Mouse (Mus musculus): ENCODE measurements around the gene Ddx23.

- TF ChIP-seq EP300 (IDR thresholded peaks at IDR 0.05; ENCODE audit: low read depth in 1 of 2, low read length in 2 of 2) (no peak), KAT2A (conservative IDR thresholded peaks at IDR 0.05; ENCODE audit: low read depth, low read length) (no peak), CHD2 (IDR thresholded peaks at IDR 0.05; ENCODE audit: low read length) (no peak), CTCF (IDR thresholded peaks at IDR 0.05 in 2 of 3, conservative IDR thresholded peaks at IDR 0.05 in 1 of 3; ENCODE audit: control insufficient read depth in 1 of 3, insufficient read depth in 1 of 3, low read depth in 2 of 3, low read length in 3 of 3, poor library complexity in 1 of 3, severe bottlenecking in 1 of 3) (no peak), UBTF (IDR thresholded peaks at IDR 0.05; ENCODE audit: borderline replicate concordance, insufficient read depth, low read depth, low read length) (no peak), MEF2A (IDR thresholded peaks at IDR 0.05; ENCODE audit: extremely low read depth, insufficient replicate concordance, low read depth, low read length, poor library complexity, severe bottlenecking) (no peak), MXI1 (IDR thresholded peaks at IDR 0.05; ENCODE audit: low read depth, low read length) (no peak), ZKSCAN1 (IDR thresholded peaks at IDR 0.05; ENCODE audit: low read depth, low read length) (no peak), MAFK (IDR thresholded peaks at IDR 0.05; ENCODE audit: borderline replicate concordance, low read depth, low read length) (no peak), NELFE (IDR thresholded peaks at IDR 0.05; ENCODE audit: low read depth, low read length) (no peak)
Measured at GRCm38 (mm10) chr15:98648071-98648470, 14.6 kb downstream of the Ddx23 start.

All from MEL (cell line).